Mouse (Mus musculus) kidney, embryonic 14.5 days (tissue): ENCODE measurements around the gene Twist1. TPM values are rescaled to one million over a fixed set of nuclear protein-coding genes. Genes with fewer than 3 reads are reported as not detected.

Experiments used
- ATAC-seq: fragments of 200-750 bp; cut with Nextera tagmentation; 2 replicates; pipeline ENCODE4 v1.8.0; 2017; ENCODE audit warnings: moderate number of reproducible peaks, mild to moderate bottlenecking, moderate TSS enrichment, moderate library complexity; ENCODE audit not compliant: low FRiP score, low TSS enrichment
- H3K27ac ChIP-seq: fragments of 300-500 bp; sonication (generic); 2 replicates; pipeline ENCODE4 v1.5.1; 2014; ENCODE audit warnings: low read depth, mild to moderate bottlenecking, low read length, moderate library complexity, mixed read lengths
- H3K27me3 ChIP-seq: fragments of 300-500 bp; sonication (generic); 2 replicates; pipeline ENCODE4 v1.6.1; 2014; ENCODE audit warnings: mild to moderate bottlenecking, low read length; ENCODE audit not compliant: control insufficient read depth, insufficient read depth
- H3K36me3 ChIP-seq: fragments of 300-500 bp; sonication (generic); 2 replicates; pipeline ENCODE4 v1.6.1; 2014; ENCODE audit warnings: low read length, mixed read lengths; ENCODE audit not compliant: control insufficient read depth, insufficient read depth
- H3K4me1 ChIP-seq: fragments of 300-500 bp; sonication (generic); 2 replicates; pipeline ENCODE4 v1.6.1; 2014; ENCODE audit warnings: low read length, mixed read lengths; ENCODE audit not compliant: control insufficient read depth, insufficient read depth
- H3K4me2 ChIP-seq: fragments of 300-500 bp; sonication (generic); replicated peaks from 2 replicates; pipeline ENCODE4 v1.6.1; 2014; ENCODE audit warnings: low read depth, mild to moderate bottlenecking, low read length
- H3K4me3 ChIP-seq: fragments of 300-500 bp; sonication (generic); 2 replicates; pipeline ENCODE4 v1.5.1; 2014; ENCODE audit warnings: mild to moderate bottlenecking, low read length
- H3K9ac ChIP-seq: fragments of 300-500 bp; sonication (generic); 2 replicates; pipeline ENCODE4 v1.6.1; 2014; ENCODE audit warnings: low read depth, mild to moderate bottlenecking, low read length, moderate library complexity
- H3K9me3 ChIP-seq: fragments of 300-500 bp; sonication (generic); 2 replicates; pipeline ENCODE4 v1.6.1; 2016; ENCODE audit warnings: low read length; ENCODE audit not compliant: control insufficient read depth
- WGBS: fragments of 180-500 bp; shearing (Covaris S2); extraction: QIAGEN DNeasy Blood & Tissue Kit; methylation state at CpG from one replicate; pipeline ENCODE4 v1.1.7; 2014; 5-methylcytosine and 5-hydroxymethylcytosine counted together
- polyA plus RNA-seq: library from polyadenylated mRNA; unstranded; fragments of >200 nt; fragmentation: Nextera tagmentation; extraction: Ambion mirVana; gene quantifications from 2 replicates; pipeline ENCODE4 v1.2.1, GENCODE M21; 2014

Gene Twist1
- polyA plus RNA-seq, 1 experiment from 2014 or later: 5.8 TPM

DNA sequence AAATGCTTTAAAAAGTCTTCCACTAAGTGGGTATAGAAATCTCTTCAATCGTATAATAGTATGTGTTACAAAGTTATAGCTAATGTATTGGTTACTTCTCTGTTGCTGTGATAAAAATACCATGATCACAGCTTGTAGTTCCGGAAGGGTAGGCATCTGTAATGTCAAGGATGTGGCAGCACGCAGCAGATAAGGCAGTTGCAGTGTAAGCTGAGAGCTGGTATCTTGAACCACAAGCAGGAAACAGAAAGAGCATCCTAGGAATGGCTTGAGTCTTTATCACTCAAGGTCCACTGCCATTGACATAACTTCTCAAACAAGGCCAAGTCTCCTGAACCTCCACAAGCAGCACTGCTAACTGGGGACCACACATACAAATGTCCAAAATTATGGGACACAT, 35.7 kb downstream of the Twist1 start:
- Histone ChIP-seq H3K4me1 (no peaks in the 10 kb centered on the region), H3K27ac (no peak overlapping the region), H3K4me2 (no peak overlapping the region), H3K36me3 (no peaks in the 10 kb centered on the region), H3K27me3 (no peaks in the 10 kb centered on the region), H3K4me3 (no peak overlapping the region), H3K9me3 (no peaks in the 10 kb centered on the region), H3K9ac (no peak overlapping the region)
- WGBS: 91% methylated on average over 3 of the region's 3 CpGs
- no peak for ATAC-seq

Other genes starting within 250 kb of the Twist1 start
- gene Ferd3l, start 29.2 kb upstream of the Twist1 start, polyA plus RNA-seq: not detected in 2 replicates